Comparison of ENCODE assay signal across 8 mouse cellular contexts in genomic region chr4:126255113-126256001, GRCm38 (mm10). TPM values are rescaled to one million over a fixed set of nuclear protein-coding genes. Genes with fewer than 3 reads are reported as not detected.
A peak's percentile ranks its signal among the peaks of the same experiment; 100 is the strongest.
DNase-seq lines count a peak whose midpoint lies in the region; ATAC-seq and TF ChIP-seq lines count a peak whose summit lies in the region.

No protein-coding gene starts in this region.

- no peaks in the 10 kb centered on the region for H3K27me3 ChIP-seq in forebrain, embryonic 14.5 days (replicated peaks; ENCODE audit: control insufficient read depth, insufficient read depth, low read length)
- no peaks in the 10 kb centered on the region for H3K27me3 ChIP-seq in intestine, embryonic 16.5 days (replicated peaks; ENCODE audit: control insufficient read depth, insufficient read depth, low read length)
- no peaks in the 10 kb centered on the region for H3K27me3 ChIP-seq in stomach, embryonic 14.5 days (ENCODE audit: control insufficient read depth, insufficient read depth, low read length)

- peak overlapping the region; percentile 97 for H3K4me3 ChIP-seq in layer of hippocampus, adult 2 months
- peak overlapping the region; percentile 99 for H3K4me3 ChIP-seq in forebrain, embryonic 14.5 days (ENCODE audit: low read depth, low read length)
- peak overlapping the region; percentile 96 for H3K4me3 ChIP-seq in intestine, embryonic 16.5 days (ENCODE audit: low read length)
- H3K4me3 ChIP-seq in stomach, embryonic 14.5 days (ENCODE audit: low read depth, low read length), result peak overlapping the region; percentile 74

- no peak for DNase-seq in layer of hippocampus, adult 2 months (ENCODE audit: low spot score in 2 of 2)
- DNase-seq in layer of hippocampus, postnatal 25 days (ENCODE audit: extremely low spot score in 1 of 2, low spot score in 1 of 2), result no peak
- DNase-seq in adrenal gland, postnatal 36 days, result peak; percentile 39 to 56
- peak; percentile 84 for DNase-seq in forebrain, embryonic 14.5 days (ENCODE audit: low spot score)
- peak; percentile 76 for DNase-seq in lung, postnatal 10 days
- no peak for DNase-seq in ovary, postnatal 36 days (ENCODE audit: low spot score)

- peak overlapping the region; percentile 99 for H3K9ac ChIP-seq in forebrain, embryonic 14.5 days (ENCODE audit: low read length)
- peak overlapping the region; percentile 97 for H3K9ac ChIP-seq in intestine, embryonic 16.5 days (ENCODE audit: low read depth, low read length)
- peak overlapping the region; percentile 81 for H3K9ac ChIP-seq in stomach, embryonic 14.5 days (replicated peaks; ENCODE audit: low read depth, low read length)

- no peaks in the 10 kb centered on the region for H3K9me3 ChIP-seq in forebrain, embryonic 14.5 days (replicated peaks; ENCODE audit: control insufficient read depth, low read length)
- H3K9me3 ChIP-seq in intestine, embryonic 16.5 days (ENCODE audit: control insufficient read depth, low read length), result no peaks in the 10 kb centered on the region
- no peaks in the 10 kb centered on the region for H3K9me3 ChIP-seq in stomach, embryonic 14.5 days (ENCODE audit: control insufficient read depth, low read depth, low read length)

- TF ChIP-seq CTCF in layer of hippocampus, adult 2 months (conservative IDR thresholded peaks at IDR 0.05), result no peak

- WGBS in forebrain, embryonic 14.5 days, result under 1% methylated on average over 44 of the region's 50 CpGs
- 1% methylated on average over 50 of the region's 50 CpGs for WGBS in intestine, embryonic 16.5 days
- 1% methylated on average over 48 of the region's 50 CpGs for WGBS in stomach, embryonic 14.5 days

- peaks cover 44% of the 10 kb centered on the region for H3K4me1 ChIP-seq in forebrain, embryonic 14.5 days (ENCODE audit: control insufficient read depth, insufficient read depth, low read length)
- peaks cover 64% of the 10 kb centered on the region for H3K4me1 ChIP-seq in intestine, embryonic 16.5 days (ENCODE audit: control insufficient read depth, insufficient read depth, low read length)
- peaks cover 50% of the 10 kb centered on the region for H3K4me1 ChIP-seq in stomach, embryonic 14.5 days (ENCODE audit: control insufficient read depth, insufficient read depth, low read length)

- peak overlapping the region; percentile 87 for H3K4me2 ChIP-seq in forebrain, embryonic 14.5 days (ENCODE audit: low read length)
- peak overlapping the region; percentile 88 for H3K4me2 ChIP-seq in intestine, embryonic 16.5 days (ENCODE audit: low read depth, low read length)
- H3K4me2 ChIP-seq in stomach, embryonic 14.5 days (replicated peaks; ENCODE audit: low read depth, low read length), result peak overlapping the region; percentile 89

- peak; percentile 49 for ATAC-seq in forebrain, embryonic 14.5 days
- peak; percentile 15; the same call in 1 of the 2 replicates for ATAC-seq in intestine, embryonic 16.5 days
- ATAC-seq in stomach, embryonic 14.5 days (ENCODE audit: insufficient number of reproducible peaks, insufficient read depth, low FRiP score, low read depth), result 0 out of 2 replicates have a peak, but pooled peaks have one; percentile 6

- 0 out of 2 replicates have a peak, but pooled peaks cover 3% of the 10 kb centered on the region for H3K36me3 ChIP-seq in forebrain, embryonic 14.5 days (ENCODE audit: control insufficient read depth, insufficient read depth, low read length)
- no peaks in the 10 kb centered on the region for H3K36me3 ChIP-seq in intestine, embryonic 16.5 days (ENCODE audit: control insufficient read depth, insufficient read depth, low read length)
- no peaks in the 10 kb centered on the region; the same call in 1 of the 2 replicates for H3K36me3 ChIP-seq in stomach, embryonic 14.5 days (ENCODE audit: control insufficient read depth, insufficient read depth, low read length)

- peak overlapping the region; percentile 100 for H3K27ac ChIP-seq in layer of hippocampus, adult 2 months
- peak overlapping the region; percentile 90 for H3K27ac ChIP-seq in forebrain, embryonic 14.5 days (ENCODE audit: low read depth, low read length)
- peak overlapping the region; percentile 90 for H3K27ac ChIP-seq in intestine, embryonic 16.5 days (ENCODE audit: low read length)
- peak overlapping the region; percentile 90 for H3K27ac ChIP-seq in stomach, embryonic 14.5 days (ENCODE audit: low read length)

RNA-seq across cellular contexts. Expression of gene Map7d1, which starts 0.8 kb away (rescaled TPM):
- 100 to 1,000 TPM; 246 to 249 TPM for total RNA-seq in layer of hippocampus, adult 2 months (2021)
- total RNA-seq in layer of hippocampus, postnatal 25 days (2021), result 100 to 1,000 TPM; 242 to 265 TPM
- total RNA-seq in adrenal gland, postnatal 36 days (2021), result 10 to 100 TPM; 47.7 to 84.9 TPM
- polyA plus RNA-seq in forebrain, embryonic 14.5 days (2014; fragmentation: Nextera tagmentation; extraction: Ambion mirVana), result 54.8 and 67.8 TPM in 2 replicates
- polyA plus RNA-seq in intestine, embryonic 16.5 days (2015; fragmentation: Nextera tagmentation; extraction: Ambion mirVana), result 13.1 and 16.7 TPM in 2 replicates
- polyA plus RNA-seq in stomach, embryonic 14.5 days (2014; fragmentation: Nextera tagmentation; extraction: Ambion mirVana), result 37.2 and 38.7 TPM in 2 replicates

RNA-seq across cellular contexts. Expression of gene Trappc3, which starts 6.8 kb away (rescaled TPM):
- 10 to 100 TPM; 85.4 to 90.5 TPM for total RNA-seq in layer of hippocampus, adult 2 months (2021)
- 10 to 100 TPM; 84.7 to 84.9 TPM for total RNA-seq in layer of hippocampus, postnatal 25 days (2021)
- total RNA-seq in adrenal gland, postnatal 36 days (2021), result 10 to 100 TPM; 88.7 to 96.5 TPM
- 36.9 and 39.3 TPM in 2 replicates for polyA plus RNA-seq in forebrain, embryonic 14.5 days (2014; fragmentation: Nextera tagmentation; extraction: Ambion mirVana)
- 105 and 107 TPM in 2 replicates for polyA plus RNA-seq in intestine, embryonic 16.5 days (2015; fragmentation: Nextera tagmentation; extraction: Ambion mirVana)
- 14.7 and 17.1 TPM in 2 replicates for polyA plus RNA-seq in stomach, embryonic 14.5 days (2014; fragmentation: Nextera tagmentation; extraction: Ambion mirVana)

RNA-seq across cellular contexts. Expression of gene Col8a2, which starts 31.2 kb away (rescaled TPM):
- 1 to 10 TPM; 1.2 to 1.5 TPM for total RNA-seq in layer of hippocampus, adult 2 months (2021)
- total RNA-seq in layer of hippocampus, postnatal 25 days (2021), result 1 to 10 TPM; 1.2 to 1.5 TPM
- total RNA-seq in adrenal gland, postnatal 36 days (2021), result 1 to 10 TPM; 3.0 to 3.2 TPM
- polyA plus RNA-seq in forebrain, embryonic 14.5 days (2014; fragmentation: Nextera tagmentation; extraction: Ambion mirVana), result 1.2 and 2.9 TPM in 2 replicates
- 3.5 and 4.5 TPM in 2 replicates for polyA plus RNA-seq in intestine, embryonic 16.5 days (2015; fragmentation: Nextera tagmentation; extraction: Ambion mirVana)
- 10.2 and 10.8 TPM in 2 replicates for polyA plus RNA-seq in stomach, embryonic 14.5 days (2014; fragmentation: Nextera tagmentation; extraction: Ambion mirVana)

RNA-seq across cellular contexts. Expression of gene Thrap3, which starts 52.8 kb away (rescaled TPM):
- total RNA-seq in layer of hippocampus, adult 2 months (2021), result 100 to 1,000 TPM; 150 to 166 TPM
- 100 to 1,000 TPM; 133 to 154 TPM for total RNA-seq in layer of hippocampus, postnatal 25 days (2021)
- 100 to 1,000 TPM; 186 to 192 TPM for total RNA-seq in adrenal gland, postnatal 36 days (2021)
- polyA plus RNA-seq in forebrain, embryonic 14.5 days (2014; fragmentation: Nextera tagmentation; extraction: Ambion mirVana), result 128 and 152 TPM in 2 replicates
- 132 and 141 TPM in 2 replicates for polyA plus RNA-seq in intestine, embryonic 16.5 days (2015; fragmentation: Nextera tagmentation; extraction: Ambion mirVana)
- polyA plus RNA-seq in stomach, embryonic 14.5 days (2014; fragmentation: Nextera tagmentation; extraction: Ambion mirVana), result 258 and 268 TPM in 2 replicates

Comparison
In these comparisons a context has a peak if more than half of its experiments do, and no peak if none do; other contexts are left out.
1. DNase-seq: peak in adrenal gland, postnatal 36 days (2 of 2), forebrain, embryonic 14.5 days (single experiment) and lung, postnatal 10 days (single experiment); none in layer of hippocampus, adult 2 months (0 of 2), layer of hippocampus, postnatal 25 days (0 of 2) and ovary, postnatal 36 days (single experiment).
2. Peak in every context shown above with its lines, with median percentiles within 50 percentile points of each other: H3K27ac ChIP-seq, H3K4me3 ChIP-seq, ATAC-seq, H3K4me2 ChIP-seq and H3K9ac ChIP-seq.